Mouse (Mus musculus) hindbrain, embryonic 16.5 days (tissue): ENCODE results near the gene Proser3. TPM values are rescaled to one million over a fixed set of nuclear protein-coding genes. Genes with fewer than 3 reads are reported as not detected.

Experiments used
- ATAC-seq: fragments of 200-750 bp; cut with Nextera tagmentation; 2 replicates; pipeline ENCODE4 v1.8.0; 2017; ENCODE audit warnings: moderate TSS enrichment, moderate library complexity
- H3K27ac ChIP-seq: fragments of 300-500 bp; sonication (generic); 2 replicates; pipeline ENCODE4 v1.5.1; 2014; ENCODE audit warnings: low read depth, mild to moderate bottlenecking, control low read depth, low read length, moderate library complexity
- H3K27me3 ChIP-seq: fragments of 300-500 bp; sonication (generic); replicated peaks from 2 replicates; pipeline ENCODE4 v1.6.1; 2014; ENCODE audit warnings: low read length; ENCODE audit not compliant: control insufficient read depth, insufficient read depth
- H3K36me3 ChIP-seq: fragments of 300-500 bp; sonication (generic); 2 replicates; pipeline ENCODE4 v1.6.1; 2014; ENCODE audit warnings: mild to moderate bottlenecking, low read length, moderate library complexity, mixed read lengths; ENCODE audit not compliant: control insufficient read depth, insufficient read depth
- H3K4me1 ChIP-seq: fragments of 300-500 bp; sonication (generic); 2 replicates; pipeline ENCODE4 v1.6.1; 2014; ENCODE audit warnings: low read depth, low read length; ENCODE audit not compliant: control insufficient read depth, insufficient read depth
- H3K4me2 ChIP-seq: fragments of 300-500 bp; sonication (generic); 2 replicates; pipeline ENCODE4 v1.6.1; 2014; ENCODE audit warnings: mild to moderate bottlenecking, low read length, control low read depth, moderate library complexity
- H3K4me3 ChIP-seq: fragments of 300-500 bp; sonication (generic); 2 replicates; pipeline ENCODE4 v1.5.1; 2014; ENCODE audit warnings: mild to moderate bottlenecking, low read length, control low read depth, moderate library complexity
- H3K9ac ChIP-seq: fragments of 300-500 bp; sonication (generic); 2 replicates; pipeline ENCODE4 v1.6.1; 2014; ENCODE audit warnings: low read depth, mild to moderate bottlenecking, control low read depth, low read length, moderate library complexity
- H3K9me3 ChIP-seq: fragments of 300-500 bp; sonication (generic); 2 replicates; pipeline ENCODE4 v1.6.1; 2014; ENCODE audit warnings: mild to moderate bottlenecking, low read length, moderate library complexity; ENCODE audit not compliant: control insufficient read depth
- WGBS: fragments of 180-500 bp; shearing (Covaris S2); extraction: QIAGEN DNeasy Blood & Tissue Kit; methylation state at CpG from one replicate; pipeline ENCODE4 v1.1.7; 2014; 5-methylcytosine and 5-hydroxymethylcytosine counted together
- polyA plus RNA-seq: library from polyadenylated mRNA; unstranded; fragments of >200 nt; fragmentation: Nextera tagmentation; extraction: Ambion mirVana; gene quantifications from 2 replicates; pipeline ENCODE4 v1.2.1, GENCODE M21; 2015

The Proser3 gene
- polyA plus RNA-seq, 1 experiment from 2014 or later: 6.8 TPM

- H3K27me3 ChIP-seq: no peaks in the 10 kb centered on the region
- H3K36me3 ChIP-seq: peaks cover 14% of the 10 kb centered on the region
- no peaks in the 10 kb centered on the region for H3K9me3 ChIP-seq
- peak overlapping the region; percentile 95 for H3K27ac ChIP-seq
- WGBS: 1% methylated on average over 23 of the region's 26 CpGs
- H3K4me3 ChIP-seq: peak overlapping the region; percentile 79
- H3K9ac ChIP-seq: peak overlapping the region; percentile 94
- peak overlapping the region; percentile 88 for H3K4me2 ChIP-seq
- H3K4me1 ChIP-seq: peaks cover 32% of the 10 kb centered on the region
- peak; percentile 35 for ATAC-seq
Observed at GRCm38 (mm10) chr7:30533941-30534632, 18.0 kb downstream of the Proser3 start.

- peak overlapping the region; percentile 94 for H3K9ac ChIP-seq
- WGBS: 6% methylated on average over 8 of the region's 8 CpGs
- H3K4me2 ChIP-seq: peak overlapping the region; percentile 88
- H3K4me1 ChIP-seq: peaks cover 32% of the 10 kb centered on the region
- peaks cover 24% of the 10 kb centered on the region for H3K36me3 ChIP-seq
- peak; percentile 5 for ATAC-seq
- peak overlapping the region; percentile 51; the same call in 1 of the 2 replicates for H3K27ac ChIP-seq
- H3K4me3 ChIP-seq: peak overlapping the region; percentile 79
- no peaks in the 10 kb centered on the region for H3K27me3 ChIP-seq
- H3K9me3 ChIP-seq: no peaks in the 10 kb centered on the region
Observed at GRCm38 (mm10) chr7:30532931-30533330, 19.2 kb downstream of the Proser3 start.

- H3K4me2 ChIP-seq: no peak overlapping the region; the same call in 1 of the 2 replicates
- no peak for ATAC-seq
- H3K4me1 ChIP-seq: peaks cover 32% of the 10 kb centered on the region
- no peak overlapping the region for H3K4me3 ChIP-seq
- no peaks in the 10 kb centered on the region for H3K9me3 ChIP-seq
- WGBS: 80% methylated on average over 9 of the region's 9 CpGs
- no peaks in the 10 kb centered on the region for H3K27me3 ChIP-seq
- no peak overlapping the region for H3K27ac ChIP-seq
- no peak overlapping the region for H3K9ac ChIP-seq
- H3K36me3 ChIP-seq: peaks cover 38% of the 10 kb centered on the region
Observed at GRCm38 (mm10) chr7:30531291-30531815, 20.7 kb downstream of the Proser3 start.

- no peaks in the 10 kb centered on the region for H3K9me3 ChIP-seq
- peaks cover 5% of the 10 kb centered on the region for H3K4me1 ChIP-seq
- H3K4me3 ChIP-seq: no peak overlapping the region
- H3K4me2 ChIP-seq: no peak overlapping the region
- H3K27ac ChIP-seq: no peak overlapping the region
- 78% methylated on average over 14 of the region's 14 CpGs for WGBS
- no peak overlapping the region for H3K9ac ChIP-seq
- H3K36me3 ChIP-seq: peaks cover 62% of the 10 kb centered on the region
- no peak for ATAC-seq
- no peaks in the 10 kb centered on the region for H3K27me3 ChIP-seq
Observed at GRCm38 (mm10) chr7:30526981-30527380, 25.1 kb downstream of the Proser3 start.

GRCm38 (mm10) chr7:30526399-30526798, 25.7 kb downstream of the Proser3 start:
- H3K36me3 ChIP-seq: peaks cover 62% of the 10 kb centered on the region
- no peak overlapping the region for H3K9ac ChIP-seq
- no peaks in the 10 kb centered on the region; the same call in none of the 2 replicates for H3K4me1 ChIP-seq
- H3K4me3 ChIP-seq: no peak overlapping the region
- H3K27me3 ChIP-seq: no peaks in the 10 kb centered on the region
- no peaks in the 10 kb centered on the region for H3K9me3 ChIP-seq
- 36% methylated on average over 17 of the region's 17 CpGs for WGBS
- no peak overlapping the region for H3K27ac ChIP-seq
- no peak overlapping the region for H3K4me2 ChIP-seq
- ATAC-seq: no peak

GRCm38 (mm10) chr7:30525954-30526353, 26.1 kb downstream of the Proser3 start:
- peaks cover 2% of the 10 kb centered on the region for H3K4me1 ChIP-seq
- no peak overlapping the region for H3K4me2 ChIP-seq
- 30% methylated on average over 10 of the region's 10 CpGs for WGBS
- H3K36me3 ChIP-seq: peaks cover 62% of the 10 kb centered on the region
- H3K9ac ChIP-seq: no peak overlapping the region
- no peak for ATAC-seq
- no peak overlapping the region for H3K4me3 ChIP-seq
- no peak overlapping the region for H3K27ac ChIP-seq
- H3K27me3 ChIP-seq: no peaks in the 10 kb centered on the region
- no peaks in the 10 kb centered on the region for H3K9me3 ChIP-seq

GRCm38 (mm10) chr7:30524487-30524886, 27.6 kb downstream of the Proser3 start:
- Histone ChIP-seq H3K9ac (no peak overlapping the region), H3K4me3 (no peak overlapping the region), H3K4me1 (peaks cover 5% of the 10 kb centered on the region), H3K4me2 (no peak overlapping the region), H3K36me3 (peaks cover 49% of the 10 kb centered on the region), H3K9me3 (no peaks in the 10 kb centered on the region), H3K27ac (no peak overlapping the region), H3K27me3 (no peaks in the 10 kb centered on the region)
- ATAC-seq: no peak
- 79% methylated on average over 6 of the region's 6 CpGs for WGBS

GRCm38 (mm10) chr7:30522871-30523270, 29.2 kb downstream of the Proser3 start:
- H3K27me3 ChIP-seq: no peaks in the 10 kb centered on the region
- H3K4me1 ChIP-seq: peaks cover 5% of the 10 kb centered on the region
- no peak overlapping the region for H3K4me3 ChIP-seq
- peaks cover 37% of the 10 kb centered on the region for H3K36me3 ChIP-seq
- no peak overlapping the region for H3K4me2 ChIP-seq
- H3K27ac ChIP-seq: no peak overlapping the region
- WGBS: 74% methylated on average over 10 of the region's 10 CpGs
- ATAC-seq: no peak
- no peaks in the 10 kb centered on the region for H3K9me3 ChIP-seq
- no peak overlapping the region for H3K9ac ChIP-seq

- Histone ChIP-seq H3K9me3 (no peaks in the 10 kb centered on the region), H3K4me2 (no peak overlapping the region), H3K27me3 (no peaks in the 10 kb centered on the region), H3K9ac (no peak overlapping the region), H3K27ac (no peak overlapping the region), H3K4me1 (peaks cover 5% of the 10 kb centered on the region), H3K4me3 (no peak overlapping the region), H3K36me3 (peaks cover 19% of the 10 kb centered on the region)
- 66% methylated on average over 5 of the region's 5 CpGs for WGBS
- peak; percentile 3; the same call in 1 of the 2 replicates for ATAC-seq
Observed at GRCm38 (mm10) chr7:30520856-30521255, 31.2 kb downstream of the Proser3 start.
